Mouse (Mus musculus): ENCODE data around the gene Tbc1d22b. TPM values are rescaled to one million over a fixed set of nuclear protein-coding genes. Genes with fewer than 3 reads are reported as not detected.
"Not testable (repeated sequence)": the region's sequence is repeated elsewhere in the genome, so short reads cannot be mapped to it uniquely, and the experiment has no call there.

Gene Tbc1d22b
- polyA plus RNA-seq, 1 experiment from 2014 or later, result 6.9 TPM

- TF ChIP-seq EP300 (optimal IDR thresholded peaks at IDR 0.05) (no peak), CTCF (IDR thresholded peaks at IDR 0.05; ENCODE audit: low read depth) (no peak)
- H3K9ac ChIP-seq (ENCODE audit: low read length), result no peak overlapping the region
- 50% methylated on average over 4 of the region's 4 CpGs for WGBS
- no peaks in the 10 kb centered on the region for H3K9me3 ChIP-seq (ENCODE audit: control insufficient read depth, low read length)
- peaks cover 8% of the 10 kb centered on the region; the same call in 1 of the 2 replicates for H3K36me3 ChIP-seq (ENCODE audit: control insufficient read depth, insufficient read depth, low read length)
- ATAC-seq (ENCODE audit: low FRiP score, low TSS enrichment) (no peak), DNase-seq (ENCODE audit: low spot score) (no peak)
- no peak overlapping the region for H3K4me3 ChIP-seq (ENCODE audit: low read depth, low read length)
- no peaks in the 10 kb centered on the region for H3K27me3 ChIP-seq (ENCODE audit: control insufficient read depth, insufficient read depth, low read length)
- H3K27ac ChIP-seq (replicated peaks), result no peak overlapping the region
- H3K4me1 ChIP-seq (replicated peaks; ENCODE audit: control insufficient read depth, insufficient read depth), result no peaks in the 10 kb centered on the region
- H3K4me2 ChIP-seq (replicated peaks; ENCODE audit: low read depth), result no peak overlapping the region
These were observed 51.8 kb downstream of the Tbc1d22b start for GRCm38 (mm10) chr17:29601391-29601790.

- Histone ChIP-seq H3K9me3 (ENCODE audit: control insufficient read depth, low read length) (no peaks in the 10 kb centered on the region), H3K36me3 (ENCODE audit: control insufficient read depth, insufficient read depth, low read length) (0 out of 2 replicates have a peak, but pooled peaks cover 7% of the 10 kb centered on the region), H3K4me3 (ENCODE audit: low read depth, low read length) (no peak overlapping the region), H3K4me1 (replicated peaks; ENCODE audit: control insufficient read depth, insufficient read depth) (no peaks in the 10 kb centered on the region), H3K27me3 (ENCODE audit: control insufficient read depth, insufficient read depth, low read length) (no peaks in the 10 kb centered on the region), H3K4me2 (replicated peaks; ENCODE audit: low read depth) (no peak overlapping the region), H3K9ac (ENCODE audit: low read length) (no peak overlapping the region), H3K27ac (replicated peaks) (no peak overlapping the region)
- 18% methylated on average over 6 of the region's 6 CpGs for WGBS
- TF ChIP-seq CTCF (IDR thresholded peaks at IDR 0.05; ENCODE audit: low read depth), result peak; percentile 96
- no peak for TF ChIP-seq EP300 (optimal IDR thresholded peaks at IDR 0.05)
- DNase-seq (ENCODE audit: low spot score), result peak; percentile 83
- ATAC-seq (ENCODE audit: low FRiP score, low TSS enrichment), result no peak
These were observed 53.7 kb downstream of the Tbc1d22b start for GRCm38 (mm10) chr17:29603283-29603682.

GRCm38 (mm10) chr17:29613453-29613852 lies 63.9 kb downstream of the Tbc1d22b start:
- not testable (repeated sequence) for H3K27me3 ChIP-seq (ENCODE audit: control insufficient read depth, insufficient read depth, low read length); H3K9me3 ChIP-seq (ENCODE audit: control insufficient read depth, low read length); H3K36me3 ChIP-seq (ENCODE audit: control insufficient read depth, insufficient read depth, low read length); H3K9ac ChIP-seq (ENCODE audit: low read length); H3K4me2 ChIP-seq (replicated peaks; ENCODE audit: low read depth); H3K4me1 ChIP-seq (replicated peaks; ENCODE audit: control insufficient read depth, insufficient read depth); ATAC-seq (ENCODE audit: low FRiP score, low TSS enrichment); H3K4me3 ChIP-seq (ENCODE audit: low read depth, low read length); DNase-seq (ENCODE audit: low spot score); H3K27ac ChIP-seq (replicated peaks)
- 94% methylated on average over 5 of the region's 5 CpGs for WGBS
- peak; percentile 34; the same call in 1 of the 2 replicates for TF ChIP-seq CTCF (IDR thresholded peaks at IDR 0.05; ENCODE audit: low read depth)

- Histone ChIP-seq H3K36me3 (ENCODE audit: control insufficient read depth, insufficient read depth, low read length) (no peaks in the 10 kb centered on the region), H3K4me1 (replicated peaks; ENCODE audit: control insufficient read depth, insufficient read depth) (no peaks in the 10 kb centered on the region; the same call in 1 of the 2 replicates), H3K9ac (ENCODE audit: low read length) (peak within 1 kb of the TSS; percentile 97), H3K27ac (replicated peaks) (peak within 1 kb of the TSS; percentile 97), H3K4me2 (replicated peaks; ENCODE audit: low read depth) (peak within 1 kb of the TSS; percentile 82), H3K4me3 (ENCODE audit: low read depth, low read length) (peak within 1 kb of the TSS; percentile 96), H3K9me3 (ENCODE audit: control insufficient read depth, low read length) (no peaks in the 10 kb centered on the region), H3K27me3 (ENCODE audit: control insufficient read depth, insufficient read depth, low read length) (no peaks in the 10 kb centered on the region)
- 2% methylated on average over 45 of the region's 52 CpGs for WGBS
- TF ChIP-seq EP300 (optimal IDR thresholded peaks at IDR 0.05), result no peak
- peak; percentile 71 for TF ChIP-seq CTCF (IDR thresholded peaks at IDR 0.05; ENCODE audit: low read depth)
- DNase-seq (ENCODE audit: low spot score) (peak; percentile 96), ATAC-seq (ENCODE audit: low FRiP score, low TSS enrichment) (peak; percentile 93)
These were observed 64.8 kb downstream of the Tbc1d22b start, which contains the start of the genes Rnf8 and Gm28043 for GRCm38 (mm10) chr17:29614115-29615023. Gene Rnf8, plus strand, starts transcription at chr17:29614790. Gene Gm28043, plus strand, starts transcription at chr17:29614876.

GRCm38 (mm10) chr17:29615024-29615551 lies 65.5 kb downstream of the Tbc1d22b start:
- Histone ChIP-seq H3K27me3 (ENCODE audit: control insufficient read depth, insufficient read depth, low read length) (no peaks in the 10 kb centered on the region), H3K36me3 (ENCODE audit: control insufficient read depth, insufficient read depth, low read length) (peaks cover 2% of the 10 kb centered on the region; the same call in 1 of the 2 replicates), H3K4me1 (replicated peaks; ENCODE audit: control insufficient read depth, insufficient read depth) (no peaks in the 10 kb centered on the region; the same call in 1 of the 2 replicates), H3K27ac (replicated peaks) (peak overlapping the region; percentile 97), H3K4me2 (replicated peaks; ENCODE audit: low read depth) (peak overlapping the region; percentile 82), H3K4me3 (ENCODE audit: low read depth, low read length) (peak overlapping the region; percentile 96), H3K9me3 (ENCODE audit: control insufficient read depth, low read length) (no peaks in the 10 kb centered on the region), H3K9ac (ENCODE audit: low read length) (peak overlapping the region; percentile 97)
- DNase-seq (ENCODE audit: low spot score) (no peak), ATAC-seq (ENCODE audit: low FRiP score, low TSS enrichment) (peak; percentile 67)
- under 1% methylated on average over 39 of the region's 43 CpGs for WGBS
- no peak for TF ChIP-seq CTCF (IDR thresholded peaks at IDR 0.05; ENCODE audit: low read depth)
- no peak for TF ChIP-seq EP300 (optimal IDR thresholded peaks at IDR 0.05)

Data from stomach, postnatal 0 days (tissue).